Mouse (Mus musculus): ENCODE results near the gene Snx9. TPM values are rescaled to one million over a fixed set of nuclear protein-coding genes. Genes with fewer than 3 reads are reported as not detected.

Snx9 gene
- polyA plus RNA-seq, 1 experiment from 2014 or later = 8.1 TPM

- WGBS = 72% methylated on average over 12 of the region's 12 CpGs
Observed at GRCm38 (mm10) chr17:5911591-5911990, 70.5 kb downstream of the Snx9 start.

GRCm38 (mm10) chr17:5912797-5913196 lies 71.7 kb downstream of the Snx9 start:
- H3K4me1 ChIP-seq = no peaks in the 10 kb centered on the region
- peaks cover 4% of the 10 kb centered on the region; the same call in 1 of the 2 replicates for H3K36me3 ChIP-seq
- H3K4me3 ChIP-seq (replicated peaks) = no peak overlapping the region
- H3K27me3 ChIP-seq (replicated peaks) = no peaks in the 10 kb centered on the region
- ATAC-seq (ENCODE audit: low FRiP score) = no peak
- no peak overlapping the region for H3K9ac ChIP-seq (replicated peaks)
- WGBS = 89% methylated on average over 4 of the region's 4 CpGs
- no peaks in the 10 kb centered on the region for H3K9me3 ChIP-seq (replicated peaks)
- H3K27ac ChIP-seq (replicated peaks) = no peak overlapping the region
- no peak overlapping the region for H3K4me2 ChIP-seq

More at GRCm38 (mm10) chr17:5911591-5911990, 70.5 kb downstream of the Snx9 start:
- H3K4me1 ChIP-seq = no peaks in the 10 kb centered on the region
- H3K4me2 ChIP-seq = no peak overlapping the region
- no peak overlapping the region for H3K4me3 ChIP-seq (replicated peaks)
- H3K9ac ChIP-seq (replicated peaks) = no peak overlapping the region
- no peaks in the 10 kb centered on the region for H3K9me3 ChIP-seq (replicated peaks)
- no peaks in the 10 kb centered on the region for H3K27me3 ChIP-seq (replicated peaks)
- H3K27ac ChIP-seq (replicated peaks) = 0 out of 2 replicates have a peak overlapping the region, but pooled peaks have one; percentile 33
- H3K36me3 ChIP-seq = peaks cover 4% of the 10 kb centered on the region; the same call in 1 of the 2 replicates
- ATAC-seq (ENCODE audit: low FRiP score) = peak; percentile 74

GRCm38 (mm10) chr17:5914217-5914616 lies 73.1 kb downstream of the Snx9 start:
- no peak for ATAC-seq (ENCODE audit: low FRiP score)
- Histone ChIP-seq H3K27me3 (replicated peaks) (no peaks in the 10 kb centered on the region), H3K9me3 (replicated peaks) (no peaks in the 10 kb centered on the region), H3K4me1 (no peaks in the 10 kb centered on the region), H3K27ac (replicated peaks) (no peak overlapping the region), H3K9ac (replicated peaks) (no peak overlapping the region), H3K4me2 (no peak overlapping the region), H3K36me3 (peaks cover 9% of the 10 kb centered on the region; the same call in 1 of the 2 replicates), H3K4me3 (replicated peaks) (no peak overlapping the region)
- 82% methylated on average over 5 of the region's 5 CpGs for WGBS

- Histone ChIP-seq H3K4me3 (replicated peaks) (no peak overlapping the region), H3K4me2 (no peak overlapping the region), H3K27ac (replicated peaks) (no peak overlapping the region), H3K9me3 (replicated peaks) (no peaks in the 10 kb centered on the region), H3K9ac (replicated peaks) (no peak overlapping the region), H3K36me3 (peaks cover 18% of the 10 kb centered on the region), H3K27me3 (replicated peaks) (no peaks in the 10 kb centered on the region), H3K4me1 (peaks cover 4% of the 10 kb centered on the region; the same call in 1 of the 2 replicates)
- WGBS = 92% methylated on average over 8 of the region's 8 CpGs
- ATAC-seq (ENCODE audit: low FRiP score) = no peak
Observed at GRCm38 (mm10) chr17:5921954-5922353, 80.8 kb downstream of the Snx9 start.

- Histone ChIP-seq H3K36me3 (peaks cover 24% of the 10 kb centered on the region), H3K9me3 (replicated peaks) (no peaks in the 10 kb centered on the region), H3K4me3 (replicated peaks) (no peak overlapping the region), H3K27me3 (replicated peaks) (no peaks in the 10 kb centered on the region), H3K4me1 (peaks cover 4% of the 10 kb centered on the region; the same call in 1 of the 2 replicates), H3K4me2 (no peak overlapping the region), H3K9ac (replicated peaks) (no peak overlapping the region), H3K27ac (replicated peaks) (no peak overlapping the region)
- WGBS = 73% methylated on average over 9 of the region's 9 CpGs
- ATAC-seq (ENCODE audit: low FRiP score) = peak; percentile 28; the same call in 1 of the 2 replicates
Observed at GRCm38 (mm10) chr17:5923281-5923680, 82.2 kb downstream of the Snx9 start.

GRCm38 (mm10) chr17:5924238-5924637 lies 83.1 kb downstream of the Snx9 start:
- peaks cover 17% of the 10 kb centered on the region for H3K36me3 ChIP-seq
- ATAC-seq (ENCODE audit: low FRiP score) = no peak
- no peaks in the 10 kb centered on the region for H3K9me3 ChIP-seq (replicated peaks)
- no peaks in the 10 kb centered on the region for H3K27me3 ChIP-seq (replicated peaks)
- H3K27ac ChIP-seq (replicated peaks) = no peak overlapping the region
- 62% methylated on average over 8 of the region's 8 CpGs for WGBS
- H3K4me3 ChIP-seq (replicated peaks) = no peak overlapping the region
- no peak overlapping the region for H3K4me2 ChIP-seq
- no peak overlapping the region for H3K9ac ChIP-seq (replicated peaks)
- peaks cover 4% of the 10 kb centered on the region; the same call in 1 of the 2 replicates for H3K4me1 ChIP-seq

- H3K9ac ChIP-seq (replicated peaks) = no peak overlapping the region
- H3K4me3 ChIP-seq (replicated peaks) = no peak overlapping the region
- H3K36me3 ChIP-seq = peaks cover 14% of the 10 kb centered on the region; the same call in 1 of the 2 replicates
- no peaks in the 10 kb centered on the region for H3K9me3 ChIP-seq (replicated peaks)
- no peak overlapping the region for H3K4me2 ChIP-seq
- H3K27me3 ChIP-seq (replicated peaks) = no peaks in the 10 kb centered on the region
- no peak for ATAC-seq (ENCODE audit: low FRiP score)
- peaks cover 4% of the 10 kb centered on the region; the same call in 1 of the 2 replicates for H3K4me1 ChIP-seq
- 47% methylated on average over 7 of the region's 7 CpGs for WGBS
- H3K27ac ChIP-seq (replicated peaks) = no peak overlapping the region
Observed at GRCm38 (mm10) chr17:5926710-5927109, 85.6 kb downstream of the Snx9 start.

- Histone ChIP-seq H3K9me3 (replicated peaks) (no peaks in the 10 kb centered on the region), H3K9ac (replicated peaks) (no peak overlapping the region), H3K4me3 (replicated peaks) (no peak overlapping the region), H3K27me3 (replicated peaks) (no peaks in the 10 kb centered on the region), H3K4me1 (no peaks in the 10 kb centered on the region), H3K4me2 (no peak overlapping the region), H3K27ac (replicated peaks) (no peak overlapping the region), H3K36me3 (peaks cover 14% of the 10 kb centered on the region; the same call in 1 of the 2 replicates)
- no peak for ATAC-seq (ENCODE audit: low FRiP score)
- 88% methylated on average over 6 of the region's 6 CpGs for WGBS
Observed at GRCm38 (mm10) chr17:5929031-5929430, 87.9 kb downstream of the Snx9 start.

GRCm38 (mm10) chr17:5932161-5932560 lies 91.0 kb downstream of the Snx9 start:
- WGBS = 90% methylated on average over 4 of the region's 5 CpGs

GRCm38 (mm10) chr17:5934554-5935324 lies 93.6 kb downstream of the Snx9 start:
- Histone ChIP-seq H3K4me2 (peak overlapping the region; percentile 74), H3K4me1 (peaks cover 15% of the 10 kb centered on the region), H3K36me3 (no peaks in the 10 kb centered on the region), H3K27me3 (replicated peaks) (no peaks in the 10 kb centered on the region), H3K9ac (replicated peaks) (peak overlapping the region; percentile 44), H3K4me3 (replicated peaks) (peak overlapping the region; percentile 42), H3K9me3 (replicated peaks) (no peaks in the 10 kb centered on the region), H3K27ac (replicated peaks) (0 out of 2 replicates have a peak overlapping the region, but pooled peaks have one; percentile 0)
- ATAC-seq (ENCODE audit: low FRiP score) = peak; percentile 79
- 1% methylated on average over 30 of the region's 30 CpGs for WGBS

More at GRCm38 (mm10) chr17:5932161-5932560, 91.0 kb downstream of the Snx9 start:
- no peaks in the 10 kb centered on the region for H3K9me3 ChIP-seq (replicated peaks)
- no peak overlapping the region for H3K27ac ChIP-seq (replicated peaks)
- H3K4me1 ChIP-seq = peaks cover 15% of the 10 kb centered on the region
- H3K36me3 ChIP-seq = peaks cover 4% of the 10 kb centered on the region; the same call in 1 of the 2 replicates
- no peaks in the 10 kb centered on the region for H3K27me3 ChIP-seq (replicated peaks)
- no peak overlapping the region for H3K4me3 ChIP-seq (replicated peaks)
- no peak overlapping the region for H3K9ac ChIP-seq (replicated peaks)
- H3K4me2 ChIP-seq = no peak overlapping the region
- ATAC-seq (ENCODE audit: low FRiP score) = no peak

- H3K27me3 ChIP-seq (replicated peaks) = 0 out of 2 replicates have a peak, but pooled peaks cover 5% of the 10 kb centered on the region
- 33% methylated on average over 3 of the region's 3 CpGs for WGBS
- no peaks in the 10 kb centered on the region for H3K9me3 ChIP-seq (replicated peaks)
- H3K27ac ChIP-seq (replicated peaks) = no peak overlapping the region
- H3K4me3 ChIP-seq (replicated peaks) = no peak overlapping the region
- H3K4me2 ChIP-seq = peak overlapping the region; percentile 74
- H3K36me3 ChIP-seq = no peaks in the 10 kb centered on the region
- H3K4me1 ChIP-seq = peaks cover 16% of the 10 kb centered on the region
- ATAC-seq (ENCODE audit: low FRiP score) = no peak
- no peak overlapping the region for H3K9ac ChIP-seq (replicated peaks)
Observed at GRCm38 (mm10) chr17:5935680-5936079, 94.6 kb downstream of the Snx9 start.

- ATAC-seq (ENCODE audit: low FRiP score) = no peak
- Histone ChIP-seq H3K9ac (replicated peaks) (no peak overlapping the region), H3K36me3 (no peaks in the 10 kb centered on the region), H3K4me2 (no peak overlapping the region), H3K27me3 (replicated peaks) (peaks cover 5% of the 10 kb centered on the region; the same call in 1 of the 2 replicates), H3K4me3 (replicated peaks) (no peak overlapping the region), H3K9me3 (replicated peaks) (no peaks in the 10 kb centered on the region), H3K27ac (replicated peaks) (no peak overlapping the region), H3K4me1 (peaks cover 19% of the 10 kb centered on the region)
- 52% methylated on average over 14 of the region's 14 CpGs for WGBS
Observed at GRCm38 (mm10) chr17:5936276-5936675, 95.1 kb downstream of the Snx9 start.

Data from neural tube, embryonic 15.5 days (tissue).